Mouse (Mus musculus): ENCODE measurements around the gene Bag6.

DNA sequence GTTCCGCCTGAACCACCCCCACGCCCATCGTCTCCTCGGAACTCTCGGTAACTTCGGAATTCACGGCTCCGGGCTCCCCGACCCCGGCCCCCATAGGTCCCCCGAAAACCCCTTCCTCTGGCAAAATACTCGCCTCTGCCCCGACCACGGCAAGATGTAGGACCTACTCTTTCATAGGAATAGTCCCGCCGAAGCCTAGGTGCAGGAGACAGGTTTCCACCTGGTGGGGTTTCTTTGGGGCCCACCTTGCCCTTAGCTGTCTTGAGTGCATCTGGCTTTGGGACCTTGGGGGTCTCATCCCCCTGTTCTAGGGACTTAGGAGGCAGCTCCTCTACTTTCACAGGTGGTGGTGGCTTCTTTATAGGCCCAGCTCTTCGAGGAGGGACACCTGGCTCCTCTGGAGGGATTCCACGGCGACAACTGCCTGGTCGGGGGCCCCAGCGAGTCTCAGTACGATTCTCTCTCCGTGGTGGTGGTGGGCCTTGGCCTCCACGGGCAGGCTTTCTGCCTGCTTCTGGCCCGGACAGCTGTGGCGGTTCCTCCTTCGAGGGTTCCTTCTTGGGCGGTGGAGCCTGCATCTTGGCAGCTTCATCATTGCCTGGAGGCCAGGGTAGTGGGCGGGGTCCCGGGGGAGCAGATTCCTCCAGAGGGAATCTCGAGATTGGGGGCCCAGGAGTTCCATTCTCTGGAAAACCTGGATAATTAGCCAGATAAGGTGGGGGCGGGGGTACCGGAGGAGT is 21.7 kb downstream of the Bag6 start:
- TF ChIP-seq CTCF (conservative IDR thresholded peaks at IDR 0.05; ENCODE audit: low read length) (no peak), POU5F1 (IDR thresholded peaks at IDR 0.05; ENCODE audit: borderline replicate concordance, low read length) (no peak)

All from E14TG2a.4 (cell line).